Mouse (Mus musculus): Measurements from ENCODE around the gene Irf4.

DNA sequence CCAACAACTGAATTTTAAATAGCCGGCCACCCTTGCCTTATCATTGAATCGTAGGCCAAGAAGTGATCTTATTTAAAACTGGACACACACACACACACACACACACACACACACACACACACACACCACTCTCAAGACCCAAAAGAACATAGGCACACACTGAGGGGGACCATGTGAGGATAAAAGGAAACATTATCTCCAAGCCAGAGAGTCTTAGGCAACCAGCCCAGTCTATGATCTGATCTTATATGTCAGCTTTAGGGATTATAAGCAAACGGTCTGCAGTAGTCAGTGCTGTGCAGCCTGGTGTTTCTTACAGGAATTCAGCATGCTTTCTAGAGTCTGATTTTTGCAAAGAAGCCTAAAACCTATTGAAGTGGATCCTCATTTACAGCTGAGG lies 43.7 kb downstream of the Irf4 start:
- TF ChIP-seq GATA1 (IDR thresholded peaks at IDR 0.05; ENCODE audit: low read length), result no peak
- no peak for TF ChIP-seq TAL1 (IDR thresholded peaks at IDR 0.05; ENCODE audit: low read length)
